Mouse (Mus musculus): ENCODE results near the gene Eif4g3.

GRCm38 (mm10) chr4:138064882-138065592 lies 72.2 kb downstream of the Eif4g3 start:
- TF ChIP-seq POLR2A (IDR thresholded peaks at IDR 0.05; ENCODE audit: insufficient read depth, low read depth, low read length) (no peak), CTCF (IDR thresholded peaks at IDR 0.05; ENCODE audit: insufficient read depth, low read depth, low read length) (no peak)
